Mouse (Mus musculus) midbrain, postnatal 0 days (tissue): ENCODE results near the gene Sirpa. TPM values are rescaled to one million over a fixed set of nuclear protein-coding genes. Genes with fewer than 3 reads are reported as not detected.

Source experiments
- ATAC-seq: fragments of 200-750 bp; cut with Nextera tagmentation; 2 replicates; pipeline ENCODE4 v1.8.0; 2017; ENCODE audit warnings: moderate number of reproducible peaks, mild to moderate bottlenecking, moderate TSS enrichment, moderate library complexity; ENCODE audit not compliant: low FRiP score
- DNase-seq: peaks from one replicate; pipeline ENCODE4 v3.0.0-alpha.2; 2015; ENCODE audit warnings: low spot score
- H3K27ac ChIP-seq: fragments of 300-500 bp; sonication (generic); 2 replicates; pipeline ENCODE4 v1.5.1; 2014; ENCODE audit warnings: low read depth, mild to moderate bottlenecking, low read length, mixed read lengths
- H3K27me3 ChIP-seq: fragments of 300-500 bp; sonication (generic); 2 replicates; pipeline ENCODE4 v1.6.1; 2014; ENCODE audit warnings: low read length, control low read depth, mixed read lengths; ENCODE audit not compliant: insufficient read depth
- H3K36me3 ChIP-seq: fragments of 300-500 bp; sonication (generic); 2 replicates; pipeline ENCODE4 v1.6.1; 2014; ENCODE audit warnings: low read length, control low read depth, mixed read lengths; ENCODE audit not compliant: insufficient read depth
- H3K4me1 ChIP-seq: fragments of 300-500 bp; sonication (generic); 2 replicates; pipeline ENCODE4 v1.6.1; 2014; ENCODE audit warnings: mild to moderate bottlenecking, control low read depth, antibody characterized with exemption, low read length, mixed read lengths; ENCODE audit not compliant: insufficient read depth
- H3K4me2 ChIP-seq: fragments of 300-500 bp; sonication (generic); 2 replicates; pipeline ENCODE4 v1.6.1; 2014; ENCODE audit warnings: low read depth, mild to moderate bottlenecking, low read length, mixed read lengths; ENCODE audit not compliant: poor library complexity, severe bottlenecking
- H3K4me3 ChIP-seq: fragments of 300-500 bp; sonication (generic); 2 replicates; pipeline ENCODE4 v1.5.1; 2014; ENCODE audit warnings: low read depth, mild to moderate bottlenecking, low read length, moderate library complexity
- H3K9ac ChIP-seq: fragments of 300-500 bp; sonication (generic); replicated peaks from 2 replicates; pipeline ENCODE4 v1.6.1; 2014; ENCODE audit warnings: mild to moderate bottlenecking, low read length, moderate library complexity, mixed read lengths; ENCODE audit not compliant: poor library complexity, severe bottlenecking
- H3K9me3 ChIP-seq: fragments of 300-500 bp; sonication (generic); 2 replicates; pipeline ENCODE4 v1.6.1; 2016; ENCODE audit warnings: low read length, control low read depth
- CTCF ChIP-seq: IDR thresholded peaks from 2 replicates; pipeline ENCODE4 v1.5.1; 2016; ENCODE audit warnings: antibody characterized with exemption, mild to moderate bottlenecking
- WGBS: fragments of 180-500 bp; shearing (Covaris S2); extraction: QIAGEN DNeasy Blood & Tissue Kit; methylation state at CpG from one replicate; pipeline ENCODE4 v1.1.7; 2014; 5-methylcytosine and 5-hydroxymethylcytosine counted together
- polyA plus RNA-seq: library from polyadenylated mRNA; unstranded; fragments of >200 nt; fragmentation: Nextera tagmentation; extraction: Ambion mirVana; gene quantifications from 2 replicates; pipeline ENCODE4 v1.2.1, GENCODE M21; 2015
- total RNA-seq: library from RNA; depleted of rRNA; stranded (reverse); fragments of >200 nt; gene quantifications from 2 replicates; pipeline ENCODE4 v1.2.3, GENCODE M21; 2014

Sirpa gene
- total and polyA plus RNA-seq, 2 experiments from 2014 or later, result 55.7 to 109 TPM

DNA sequence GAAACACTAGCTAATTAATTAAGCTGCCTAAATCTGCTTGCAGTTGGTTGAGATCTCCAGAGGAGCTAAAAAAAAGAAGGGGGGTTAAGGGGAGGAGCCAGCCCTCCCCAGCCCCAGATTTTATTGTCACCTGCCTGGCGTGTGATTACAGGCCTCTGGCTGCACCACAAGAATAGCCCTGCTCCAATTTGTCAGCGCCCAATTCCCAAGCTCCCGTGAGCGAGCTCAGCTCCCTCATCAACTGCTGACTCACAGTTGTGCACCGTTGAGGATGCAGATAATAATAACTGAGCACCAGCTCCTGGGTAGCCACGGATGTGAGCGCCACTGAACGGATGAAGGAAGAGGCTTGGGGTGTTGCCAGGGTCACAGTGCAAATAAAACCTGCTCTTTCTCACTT is 13.6 kb downstream of the Sirpa start:
- no peak for TF ChIP-seq CTCF
- DNase-seq, result no peak
- Histone ChIP-seq H3K9ac (no peak overlapping the region), H3K4me2 (no peak overlapping the region), H3K27me3 (no peaks in the 10 kb centered on the region), H3K36me3 (peaks cover 20% of the 10 kb centered on the region), H3K9me3 (no peaks in the 10 kb centered on the region), H3K27ac (no peak overlapping the region), H3K4me3 (no peak overlapping the region), H3K4me1 (no peaks in the 10 kb centered on the region)
- WGBS, result 33% methylated on average over 8 of the region's 8 CpGs
- no peak for ATAC-seq

DNA sequence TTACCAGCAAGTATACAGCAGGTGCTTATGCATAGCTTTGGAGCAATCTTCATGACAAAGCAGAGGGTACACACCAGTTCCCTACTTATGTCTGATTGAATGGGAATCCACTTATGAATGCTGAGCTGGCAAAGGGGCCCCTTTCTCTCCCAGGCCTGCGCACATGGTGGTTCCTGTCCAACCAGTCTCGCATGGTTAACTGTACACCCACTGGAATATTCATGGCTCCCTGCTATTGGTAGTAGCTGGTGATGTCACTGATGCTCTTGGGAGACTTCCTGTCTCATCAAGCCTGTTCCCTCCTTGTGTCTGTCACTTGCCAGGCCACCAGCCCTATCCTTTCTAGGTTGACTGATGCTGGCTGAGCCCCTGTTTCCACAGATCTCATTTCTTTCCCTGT is 14.3 kb downstream of the Sirpa start:
- no peak overlapping the region for H3K4me3 ChIP-seq
- no peaks in the 10 kb centered on the region for H3K4me1 ChIP-seq
- no peak overlapping the region for H3K9ac ChIP-seq
- H3K4me2 ChIP-seq, result no peak overlapping the region
- H3K27ac ChIP-seq, result no peak overlapping the region
- no peak for DNase-seq
- 75% methylated on average over 2 of the region's 2 CpGs for WGBS
- TF ChIP-seq CTCF, result no peak
- no peaks in the 10 kb centered on the region for H3K27me3 ChIP-seq
- H3K9me3 ChIP-seq, result no peaks in the 10 kb centered on the region
- peaks cover 20% of the 10 kb centered on the region for H3K36me3 ChIP-seq
- ATAC-seq, result no peak

DNA sequence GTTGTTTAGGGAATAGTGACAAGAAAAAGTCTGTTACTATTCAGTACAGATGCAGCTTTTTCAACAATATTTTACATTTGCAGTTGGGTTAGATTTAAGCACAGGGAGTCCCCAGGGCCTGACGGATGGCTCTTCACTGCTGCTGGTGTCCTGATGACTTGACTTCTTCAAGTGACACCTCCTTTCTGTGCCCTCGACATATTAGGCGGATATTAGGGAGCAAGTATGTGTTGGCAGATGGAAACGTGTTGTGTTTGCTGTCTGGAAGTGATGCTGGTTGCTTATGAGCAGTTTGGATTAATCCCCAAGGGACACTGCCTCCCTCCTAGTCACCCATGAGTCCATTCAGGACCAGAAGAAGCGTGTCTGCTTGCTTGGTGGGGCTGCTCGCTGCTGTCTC is 21.3 kb downstream of the Sirpa start:
- H3K9me3 ChIP-seq, result no peaks in the 10 kb centered on the region
- ATAC-seq (no peak), DNase-seq (no peak)
- no peak overlapping the region for H3K27ac ChIP-seq
- H3K9ac ChIP-seq, result no peak overlapping the region
- H3K36me3 ChIP-seq, result peaks cover 27% of the 10 kb centered on the region
- no peak overlapping the region for H3K4me2 ChIP-seq
- H3K4me3 ChIP-seq, result no peak overlapping the region
- H3K27me3 ChIP-seq, result no peaks in the 10 kb centered on the region
- WGBS, result 89% methylated on average over 6 of the region's 6 CpGs
- no peak for TF ChIP-seq CTCF
- no peaks in the 10 kb centered on the region for H3K4me1 ChIP-seq

DNA sequence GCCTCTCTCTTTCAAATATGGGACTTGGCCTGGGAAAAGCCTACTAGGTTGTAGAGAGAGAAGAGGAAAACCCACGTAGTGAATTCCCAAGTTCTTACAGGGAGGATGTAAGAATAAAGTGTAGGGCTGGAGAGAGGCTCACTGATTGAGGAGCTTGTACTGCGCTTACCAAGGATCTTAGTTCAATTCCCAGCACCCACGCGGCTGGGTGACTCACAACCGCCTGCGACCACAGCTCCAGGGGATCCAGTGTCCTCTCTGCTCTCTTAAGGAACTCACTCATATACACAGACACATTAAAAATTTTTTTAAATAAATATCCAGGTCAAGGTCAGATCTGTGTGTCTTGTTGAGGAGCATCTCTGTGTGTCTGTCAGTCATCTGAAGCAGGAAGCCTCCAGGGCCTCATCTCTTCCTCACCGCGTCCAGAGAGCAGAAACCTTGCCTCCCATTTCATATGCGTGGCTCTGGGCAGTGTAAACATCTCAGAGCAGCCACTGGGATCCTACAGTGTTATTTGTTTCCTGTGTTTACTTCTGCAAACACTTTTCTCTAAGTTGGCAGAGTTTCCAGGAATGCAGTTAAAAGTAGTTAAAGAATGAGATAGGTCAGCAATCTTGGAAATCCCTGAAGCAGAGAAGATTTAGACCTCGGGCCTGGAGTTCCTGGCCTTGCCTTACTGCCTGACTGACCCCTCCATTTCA is 22.0 kb downstream of the Sirpa start:
- ATAC-seq (no peak), DNase-seq (no peak)
- Histone ChIP-seq H3K36me3 (peaks cover 28% of the 10 kb centered on the region), H3K9ac (no peak overlapping the region), H3K9me3 (no peaks in the 10 kb centered on the region), H3K4me1 (no peaks in the 10 kb centered on the region), H3K4me3 (no peak overlapping the region), H3K4me2 (no peak overlapping the region), H3K27me3 (no peaks in the 10 kb centered on the region), H3K27ac (no peak overlapping the region)
- no peak for TF ChIP-seq CTCF
- 94% methylated on average over 10 of the region's 10 CpGs for WGBS

DNA sequence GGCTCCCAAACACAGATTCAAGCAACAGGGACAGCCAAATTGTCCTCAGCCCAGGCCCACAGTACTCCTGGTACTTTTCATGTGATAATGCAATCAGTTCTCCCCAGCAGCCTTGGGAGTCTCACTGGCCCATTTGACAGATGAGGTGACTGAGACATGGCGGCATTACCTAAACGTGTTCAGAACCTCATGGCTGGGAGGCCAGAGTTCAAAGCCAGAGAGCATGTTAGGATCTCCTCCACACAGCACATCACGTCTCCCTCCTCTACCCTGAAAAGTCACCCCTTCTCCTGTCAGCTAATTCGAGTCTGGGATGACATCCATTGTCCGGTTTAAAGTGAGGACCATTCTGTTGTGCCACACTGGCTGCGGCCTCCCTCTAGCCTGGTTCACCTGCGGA is 27.5 kb downstream of the Sirpa start:
- H3K9me3 ChIP-seq, result no peaks in the 10 kb centered on the region
- no peak overlapping the region for H3K4me3 ChIP-seq
- H3K9ac ChIP-seq, result no peak overlapping the region
- no peaks in the 10 kb centered on the region for H3K4me1 ChIP-seq
- no peaks in the 10 kb centered on the region for H3K27me3 ChIP-seq
- H3K4me2 ChIP-seq, result no peak overlapping the region
- DNase-seq (no peak), ATAC-seq (no peak)
- no peak for TF ChIP-seq CTCF
- H3K36me3 ChIP-seq, result peaks cover 35% of the 10 kb centered on the region
- 91% methylated on average over 7 of the region's 7 CpGs for WGBS
- no peak overlapping the region for H3K27ac ChIP-seq

DNA sequence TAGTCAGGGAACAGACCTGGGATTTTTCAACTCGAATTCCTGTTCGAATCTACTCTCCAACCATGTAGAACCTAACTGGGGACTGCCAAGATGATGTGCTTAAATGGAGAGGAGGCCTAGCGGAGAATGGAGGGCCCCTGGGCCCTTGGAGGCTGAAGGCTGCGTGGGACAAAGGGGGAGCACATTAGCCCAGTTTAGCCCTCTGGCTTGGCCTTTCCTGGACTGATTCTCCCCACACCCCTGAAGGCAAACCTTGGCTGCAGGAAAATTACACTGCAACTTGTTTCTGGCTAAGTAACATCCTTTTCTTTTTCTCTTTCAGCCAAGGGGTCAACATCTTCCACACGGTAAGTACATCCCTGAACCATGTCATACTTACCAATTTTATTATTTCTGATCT is 28.2 kb downstream of the Sirpa start:
- Histone ChIP-seq H3K9ac (no peak overlapping the region), H3K27ac (no peak overlapping the region), H3K27me3 (no peaks in the 10 kb centered on the region), H3K4me3 (no peak overlapping the region), H3K4me2 (no peak overlapping the region), H3K36me3 (peaks cover 33% of the 10 kb centered on the region), H3K9me3 (no peaks in the 10 kb centered on the region), H3K4me1 (no peaks in the 10 kb centered on the region)
- WGBS, result 89% methylated on average over 5 of the region's 5 CpGs
- no peak for DNase-seq
- no peak for ATAC-seq
- no peak for TF ChIP-seq CTCF
